Mouse (Mus musculus): ENCODE data around the gene Tspan7. TPM values are rescaled to one million over a fixed set of nuclear protein-coding genes. Genes with fewer than 3 reads are reported as not detected.

Tspan7 gene
- total and polyA plus RNA-seq, 3 experiments: not detected

- H3K4me3 ChIP-seq (ENCODE audit: control insufficient read depth in 1 of 2, insufficient read depth in 1 of 2, low read depth in 2 of 2, low read length in 2 of 2): no peak overlapping the region
- no peaks in the 10 kb centered on the region for H3K9me3 ChIP-seq (replicated peaks; ENCODE audit: insufficient read depth, low read length)
- no peak overlapping the region for H3K9ac ChIP-seq (ENCODE audit: control insufficient read depth, low read depth, low read length, poor library complexity, severe bottlenecking)
- H3K4me1 ChIP-seq (ENCODE audit: control insufficient read depth in 1 of 2, insufficient read depth in 2 of 2, low read length in 2 of 2): no peaks in the 10 kb centered on the region
- no peaks in the 10 kb centered on the region for H3K36me3 ChIP-seq (ENCODE audit: control insufficient read depth in 1 of 2, insufficient read depth in 2 of 2, low read length in 2 of 2)
- no peaks in the 10 kb centered on the region for H3K79me2 ChIP-seq (ENCODE audit: control insufficient read depth, insufficient read depth, low read length, poor library complexity)
- DNase-seq (ENCODE audit: low read depth, low spot score): no peak
- H3K27me3 ChIP-seq (ENCODE audit: control insufficient read depth in 1 of 2, insufficient read depth in 2 of 2, low read length in 2 of 2): no peaks in the 10 kb centered on the region
- TF ChIP-seq CHD1 (IDR thresholded peaks at IDR 0.05; ENCODE audit: low read depth, low read length) (no peak), MAX (IDR thresholded peaks at IDR 0.05; ENCODE audit: low read length) (no peak), MXI1 (IDR thresholded peaks at IDR 0.05; ENCODE audit: low read depth, low read length) (no peak), USF1 (IDR thresholded peaks at IDR 0.05; ENCODE audit: low read depth, low read length) (no peak), POLR2AphosphoS2 (IDR thresholded peaks at IDR 0.05; ENCODE audit: low read length) (no peak), MAZ (IDR thresholded peaks at IDR 0.05; ENCODE audit: low read depth, low read length) (no peak), MAFK (IDR thresholded peaks at IDR 0.05; ENCODE audit: borderline replicate concordance, low read depth, low read length) (no peak), POLR2A (IDR thresholded peaks at IDR 0.05; ENCODE audit: control insufficient read depth in 1 of 2, insufficient read depth in 1 of 2, low read depth in 1 of 2, low read length in 2 of 2, poor library complexity in 1 of 2) (no peak), CTCF (IDR thresholded peaks at IDR 0.05 in 2 of 3, conservative IDR thresholded peaks at IDR 0.05 in 1 of 3; ENCODE audit: control insufficient read depth in 1 of 3, insufficient read depth in 1 of 3, low read depth in 2 of 3, low read length in 3 of 3, poor library complexity in 1 of 3, severe bottlenecking in 1 of 3) (no peak), ZNF384 (IDR thresholded peaks at IDR 0.05; ENCODE audit: low read depth, low read length) (no peak), UBTF (IDR thresholded peaks at IDR 0.05; ENCODE audit: borderline replicate concordance, insufficient read depth, low read depth, low read length) (no peak), SIN3A (IDR thresholded peaks at IDR 0.05; ENCODE audit: low read length) (no peak), CHD2 (IDR thresholded peaks at IDR 0.05; ENCODE audit: low read length) (no peak), ELF1 (IDR thresholded peaks at IDR 0.05; ENCODE audit: low read depth, low read length) (no peak), JUND (IDR thresholded peaks at IDR 0.05; ENCODE audit: low read depth, low read length) (no peak), GATA1 (IDR thresholded peaks at IDR 0.05; ENCODE audit: low read depth, low read length) (no peak)
- no peak overlapping the region for H3K27ac ChIP-seq (ENCODE audit: control insufficient read depth, low read depth, low read length)
These were observed 156.1 kb downstream of the Tspan7 start for GRCm38 (mm10) chrX:10641062-10641461.

Other genes with a start within 250 kb of the Tspan7 start
- not detected in 2 replicates for gene Otc, start 232.9 kb upstream of the Tspan7 start, total RNA-seq (2012; rRNA removed)
- not detected for gene Otc, start 232.9 kb upstream of the Tspan7 start, polyA plus RNA-seq (2012; ENCODE audit: insufficient read depth in 1 of 2, insufficient read length in 2 of 2, low read depth in 1 of 2, low replicate concordance in 2 of 2, missing spikeins in 1 of 2)
- 41.2 and 50.5 TPM in 2 replicates for gene Mid1ip1, start 229.9 kb downstream of the Tspan7 start, total RNA-seq (2012; rRNA removed)
- 10 to 100 TPM in 1 of 2 experiments, not detected in 1; 60.1 TPM for gene Mid1ip1, start 229.9 kb downstream of the Tspan7 start, polyA plus RNA-seq (2012; ENCODE audit: insufficient read depth in 1 of 2, insufficient read length in 2 of 2, low read depth in 1 of 2, low replicate concordance in 2 of 2, missing spikeins in 1 of 2)